Mouse (Mus musculus) kidney, adult 2 months (tissue): ENCODE measurements at regions not wholly inside any gene's neighbourhood (a gene's known extent, or its start where the extent isn't known, plus 50 kb on each side); places are given as distances from the start of the nearest gene placed in this dataset.
"Not testable (repeated sequence)": the region's sequence is repeated elsewhere in the genome, so short reads cannot be mapped to it uniquely, and the experiment has no call there.

Source experiments
- CTCF ChIP-seq: fragments of 200-500 bp; conservative IDR thresholded peaks from 2 replicates; pipeline ENCODE4 v1.5.1; 2011; ENCODE audit warnings: low read depth, mild to moderate bottlenecking, control low read depth, low read length, moderate library complexity, mixed read lengths; ENCODE audit not compliant: insufficient read depth, insufficient read length
- POLR2A ChIP-seq: fragments of 200-500 bp; IDR thresholded peaks from one replicate; pipeline ENCODE4 v1.6.1; 2011; ENCODE audit warnings: low read depth, low read length, control low read depth

DNA sequence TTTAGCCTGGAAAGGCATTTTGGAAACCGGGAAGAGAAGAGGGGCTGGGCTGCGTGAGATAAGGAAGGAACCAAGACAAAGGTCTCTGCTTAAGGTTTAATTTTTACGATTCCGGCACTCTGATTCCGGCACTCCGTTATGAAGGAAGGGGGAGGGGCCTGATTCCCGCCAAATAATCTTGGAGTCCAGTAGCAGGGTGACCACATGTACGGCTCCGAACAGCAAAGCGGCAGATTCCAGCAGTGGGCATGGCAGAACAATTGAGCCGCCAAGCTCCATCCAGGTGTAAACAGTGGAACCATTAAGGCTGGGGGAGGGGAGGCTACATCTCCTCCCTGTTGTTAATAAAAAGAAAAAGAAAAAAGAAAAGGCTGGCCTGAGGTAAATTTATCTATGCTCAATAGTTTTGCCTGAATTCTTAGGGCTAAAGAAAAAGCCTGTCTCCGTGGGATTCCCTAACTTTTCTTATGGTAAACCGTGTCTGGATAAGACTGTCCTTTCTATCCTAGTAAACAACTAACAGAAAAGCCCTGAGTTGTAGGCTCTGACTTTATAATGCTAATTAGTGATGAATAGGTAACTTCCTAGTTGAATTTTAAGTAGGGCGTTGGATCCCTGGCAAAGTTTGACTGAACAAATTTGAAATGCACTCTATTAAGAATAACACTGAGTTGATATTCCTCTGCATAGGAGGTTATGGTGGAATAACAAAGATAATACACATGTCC is 57.1 kb upstream of the Tcerg1l start:
- not testable (repeated sequence) for TF ChIP-seq CTCF, POLR2A
